Mouse (Mus musculus) fat pad, adult 2 months (tissue): Measurements from ENCODE around the gene Tcf7l1.
"Not testable (repeated sequence)": the region's sequence is repeated elsewhere in the genome, so short reads cannot be mapped to it uniquely, and the experiment has no call there.

Experiments
- DNase-seq: peaks from one replicate; pipeline ENCODE4 v3.0.0-alpha.2; 2011; ENCODE audit warnings: low read depth, low spot score; ENCODE audit errors: extremely low read depth

The Tcf7l1 gene

DNA sequence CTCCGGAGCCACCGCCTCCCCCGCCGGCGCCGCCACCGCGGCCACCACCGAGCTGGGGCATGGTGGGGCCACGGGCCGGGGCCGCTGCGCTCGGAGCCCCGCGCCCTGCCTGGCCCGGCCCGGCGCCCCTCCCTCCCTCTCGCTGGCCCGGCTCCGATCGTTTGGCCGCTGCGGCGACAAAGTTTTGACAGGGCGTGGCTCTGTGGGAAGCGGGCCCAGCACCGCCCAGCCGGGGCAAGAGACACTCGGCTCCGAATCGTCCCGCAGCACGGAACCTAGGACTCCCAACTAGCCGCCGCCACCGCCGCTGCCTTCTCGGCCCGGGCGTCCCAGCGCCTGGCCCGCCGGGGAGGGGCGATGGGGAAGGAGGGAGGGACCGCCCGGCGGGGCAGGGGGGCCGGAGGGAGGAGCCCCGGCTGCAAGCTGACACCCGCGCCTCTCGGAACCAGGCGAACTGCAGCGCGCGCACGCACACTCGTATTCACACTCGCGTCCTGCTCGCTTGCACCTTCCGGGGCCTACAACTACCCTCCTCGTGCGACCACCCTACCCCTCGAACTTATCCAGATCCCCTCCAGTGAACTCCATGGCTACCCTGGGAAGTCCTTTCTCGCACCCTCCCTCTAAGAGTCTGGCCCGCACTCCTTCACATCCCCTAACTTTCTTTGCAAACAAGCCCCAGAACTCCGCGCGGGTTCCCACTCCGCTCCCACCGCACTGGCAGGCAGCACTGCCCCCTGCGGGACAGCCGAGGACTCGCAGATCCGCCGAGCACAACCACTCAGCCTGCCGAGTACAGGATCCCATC, at the start of gene Tcf7l1:
Gene Tcf7l1 (minus strand): TSS at position 363 of the 808 bp plus-strand sequence.
- DNase-seq: no peak

DNA sequence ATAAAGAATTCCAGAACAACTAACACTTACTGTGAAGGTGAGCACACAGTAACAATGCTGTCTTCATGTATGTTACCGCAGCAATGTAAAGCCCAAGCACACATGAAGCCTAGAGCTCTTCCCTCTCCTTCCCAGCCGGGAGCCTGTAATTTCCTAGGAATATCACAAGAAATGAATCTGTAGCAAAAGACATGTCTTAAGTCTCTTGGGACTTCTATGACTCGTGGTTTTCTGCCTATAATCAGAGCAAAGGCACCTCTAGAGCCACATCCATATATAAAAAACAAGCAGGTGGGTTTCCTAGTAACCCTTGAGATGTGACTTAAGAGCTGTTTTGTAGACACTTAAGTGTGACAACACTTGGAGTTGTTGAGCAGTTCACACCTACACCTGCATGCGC, 48.7 kb upstream of the Tcf7l1 start:
- DNase-seq: no peak

DNA sequence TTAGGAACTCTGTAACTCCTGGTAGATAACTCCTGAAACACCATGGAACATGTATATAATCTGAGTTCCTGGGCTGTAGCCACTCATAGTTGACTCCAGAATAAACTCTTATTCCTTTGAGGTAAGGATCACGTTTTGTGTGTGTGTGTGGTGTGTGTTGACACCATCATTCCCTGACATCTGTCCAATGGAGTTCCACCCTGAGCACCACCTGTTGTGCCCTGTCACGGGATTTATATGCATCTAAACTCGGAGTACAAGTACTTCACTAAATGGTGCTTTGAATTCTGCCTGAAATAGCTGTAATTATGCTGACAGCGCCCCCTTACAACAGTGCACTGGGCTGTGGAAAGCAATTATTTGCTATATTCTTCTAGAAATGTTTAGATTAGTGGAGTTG, 45.5 kb upstream of the Tcf7l1 start:
- DNase-seq: no peak

DNA sequence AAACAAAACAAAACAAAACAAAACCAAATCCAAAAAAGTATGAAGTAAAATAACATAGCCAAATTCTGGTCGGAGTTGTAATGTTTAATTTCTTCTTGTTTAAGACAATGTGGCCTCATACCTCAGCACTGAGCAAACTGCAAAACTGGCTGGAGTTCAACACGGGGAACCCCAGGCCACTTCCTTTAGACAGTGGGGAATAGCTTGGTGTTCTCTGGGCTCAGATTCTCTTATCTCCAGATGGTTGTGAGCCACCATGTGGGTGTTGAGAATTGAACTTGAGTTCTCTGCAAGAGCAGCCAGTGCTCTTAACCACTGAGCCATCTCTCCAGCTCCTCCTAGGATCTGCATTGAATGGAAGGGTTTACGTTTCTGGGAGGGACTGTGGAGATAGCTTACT, 42.8 kb upstream of the Tcf7l1 start:
- no peak for DNase-seq

DNA sequence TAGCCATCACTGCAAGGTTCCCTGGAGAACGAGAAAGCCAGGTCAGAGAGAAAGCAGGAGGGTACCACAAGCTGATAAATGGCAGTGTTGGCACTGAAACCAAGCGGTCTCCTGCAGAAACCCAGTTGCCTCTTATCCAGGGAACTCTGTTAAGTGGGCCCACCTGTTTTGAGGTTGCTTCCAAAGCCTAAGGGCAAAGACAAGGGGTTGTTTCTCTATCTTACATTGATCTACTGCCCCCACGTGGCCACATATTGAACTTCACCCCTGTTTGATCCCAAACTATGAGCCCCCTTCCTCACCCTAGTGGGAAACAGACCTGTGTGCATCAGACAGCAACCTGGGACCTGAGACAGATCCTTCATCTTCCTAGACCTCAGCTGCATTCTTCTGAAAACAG, 42.2 kb upstream of the Tcf7l1 start:
- no peak for DNase-seq

DNA sequence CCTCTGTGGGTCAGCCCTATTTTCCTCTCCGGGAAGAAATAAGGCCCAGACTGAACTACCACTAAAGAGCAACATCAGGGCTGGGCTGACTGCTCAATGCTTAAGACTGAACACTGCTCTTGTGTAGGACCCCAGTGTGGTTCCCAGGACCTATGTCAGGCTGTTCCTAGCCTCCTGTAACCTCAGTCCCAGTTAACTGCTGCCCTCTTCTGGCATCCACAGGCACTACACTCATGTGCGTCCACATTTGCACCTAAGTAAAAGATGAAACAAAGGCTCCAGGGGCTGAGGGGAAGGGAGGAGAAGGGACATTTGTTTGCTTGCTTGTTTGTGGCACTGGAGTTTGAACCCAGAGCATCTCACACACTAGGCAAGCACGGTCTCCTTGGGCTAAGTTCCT, 39.8 kb upstream of the Tcf7l1 start:
- no peak for DNase-seq

DNA sequence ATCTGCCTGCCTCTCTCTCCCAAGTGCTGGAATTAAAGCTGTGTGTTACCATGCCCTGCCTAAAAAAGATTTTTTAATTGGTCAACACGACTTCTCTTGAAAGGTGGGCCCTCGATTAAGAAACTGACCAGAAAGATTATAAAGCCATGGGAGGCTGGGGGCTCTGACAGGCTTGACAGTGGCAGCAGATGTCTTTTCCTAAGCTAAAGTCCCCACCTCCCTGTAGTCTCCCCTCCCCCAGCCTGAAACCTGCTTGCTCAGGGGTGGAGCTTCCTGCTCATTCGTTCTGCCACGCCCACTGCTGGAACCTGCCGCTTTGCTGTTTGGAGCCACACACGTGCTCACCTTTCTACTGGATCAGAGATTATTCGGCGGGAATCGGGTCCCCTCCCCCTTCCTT, 39.0 kb upstream of the Tcf7l1 start:
- DNase-seq: not testable (repeated sequence)

DNA sequence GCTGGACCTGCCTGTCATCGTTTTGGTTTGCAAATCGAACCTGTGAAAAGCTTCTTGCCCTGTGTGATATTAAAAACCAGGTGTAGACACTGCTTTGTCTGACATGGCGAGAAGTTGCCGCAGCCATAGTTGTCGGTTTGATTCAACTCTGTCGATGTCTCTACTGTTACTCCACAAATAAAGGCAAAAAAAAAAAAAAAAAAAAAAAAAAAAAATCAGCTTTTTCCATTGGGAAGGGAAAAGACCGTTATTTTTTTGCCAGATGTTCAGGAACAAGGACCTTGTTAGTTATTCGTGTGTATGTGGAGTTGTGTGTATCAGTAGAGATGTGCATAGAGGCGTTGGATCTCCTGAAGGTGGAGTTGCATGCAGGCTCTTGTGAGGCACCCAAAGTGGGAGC, 36.7 kb upstream of the Tcf7l1 start:
- DNase-seq: no peak

DNA sequence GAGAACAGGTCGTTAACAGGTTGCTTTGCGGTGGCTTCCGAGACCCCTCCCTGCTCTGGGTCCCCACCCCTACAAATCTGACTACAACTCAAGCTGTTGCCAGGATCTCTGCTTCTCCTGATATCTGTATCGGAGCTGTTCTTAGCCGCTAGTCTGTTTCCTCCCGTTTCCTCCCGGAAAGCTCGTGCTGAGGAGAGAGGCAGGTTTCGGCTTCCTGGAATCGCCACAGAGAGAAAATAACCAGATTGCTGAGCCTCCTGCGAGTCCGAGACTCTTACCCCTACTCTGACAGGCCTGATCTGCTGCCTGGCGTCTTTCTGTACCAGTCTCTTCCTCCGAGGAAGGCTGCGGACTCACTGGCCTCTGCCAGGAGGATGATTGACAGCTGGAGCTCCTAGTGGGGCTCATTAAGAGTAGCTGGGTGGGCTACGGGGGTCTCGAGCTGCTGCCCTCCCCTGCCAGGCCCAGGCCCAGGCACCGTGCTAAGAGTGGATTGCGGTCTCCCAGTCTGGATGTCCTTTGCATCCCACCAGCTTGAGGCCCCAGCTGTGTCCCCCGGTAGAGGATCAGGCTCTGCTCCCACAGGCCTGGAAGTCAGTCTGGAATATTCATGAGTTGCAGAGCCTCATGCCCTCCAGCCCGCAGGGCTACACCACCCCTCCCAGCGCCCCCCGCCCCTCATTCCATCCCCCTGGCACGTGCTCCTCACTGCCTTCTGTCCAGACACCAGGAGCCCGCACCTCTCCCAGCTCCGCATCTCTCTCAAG, 36.1 kb upstream of the Tcf7l1 start:
- DNase-seq: no peak

DNA sequence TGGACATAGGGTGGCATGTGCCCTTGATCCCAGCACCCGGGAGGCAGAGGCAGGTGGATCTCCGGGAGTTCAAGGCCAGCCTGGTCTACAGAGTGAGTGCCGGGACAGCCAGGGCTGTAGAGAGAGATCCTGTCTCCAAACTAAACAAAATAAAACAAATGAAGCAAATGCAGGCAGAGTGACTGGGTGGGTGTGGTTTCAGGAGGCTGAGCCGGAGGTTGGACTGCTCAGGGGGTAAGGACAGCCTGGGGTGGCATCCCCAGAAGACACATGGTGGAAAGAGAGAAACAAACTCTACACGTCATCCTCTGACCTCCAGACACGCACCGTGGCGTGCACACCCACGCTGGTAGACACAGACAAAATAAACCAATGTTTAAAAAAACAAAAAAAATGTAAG, 24.4 kb upstream of the Tcf7l1 start:
- no peak for DNase-seq

DNA sequence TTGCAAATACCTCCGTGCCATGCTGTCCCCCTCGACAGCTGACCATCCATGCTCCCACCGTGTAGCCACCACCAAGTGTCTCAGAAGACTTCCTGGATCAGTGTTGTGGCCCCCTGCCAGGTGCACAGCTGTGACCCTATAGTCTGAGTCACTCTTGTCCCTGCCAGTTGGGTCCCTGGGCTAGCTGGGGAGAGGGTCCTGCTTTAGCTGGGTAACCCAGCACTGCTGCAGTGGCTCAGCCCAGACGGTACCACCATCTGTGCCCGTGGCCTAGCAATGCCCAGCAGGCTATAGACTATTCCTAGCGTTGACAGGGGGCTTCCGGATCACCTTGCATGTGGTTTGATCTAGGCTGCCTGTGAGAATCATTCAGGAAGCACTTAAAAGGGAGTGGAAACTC, 21.2 kb upstream of the Tcf7l1 start:
- DNase-seq: no peak

DNA sequence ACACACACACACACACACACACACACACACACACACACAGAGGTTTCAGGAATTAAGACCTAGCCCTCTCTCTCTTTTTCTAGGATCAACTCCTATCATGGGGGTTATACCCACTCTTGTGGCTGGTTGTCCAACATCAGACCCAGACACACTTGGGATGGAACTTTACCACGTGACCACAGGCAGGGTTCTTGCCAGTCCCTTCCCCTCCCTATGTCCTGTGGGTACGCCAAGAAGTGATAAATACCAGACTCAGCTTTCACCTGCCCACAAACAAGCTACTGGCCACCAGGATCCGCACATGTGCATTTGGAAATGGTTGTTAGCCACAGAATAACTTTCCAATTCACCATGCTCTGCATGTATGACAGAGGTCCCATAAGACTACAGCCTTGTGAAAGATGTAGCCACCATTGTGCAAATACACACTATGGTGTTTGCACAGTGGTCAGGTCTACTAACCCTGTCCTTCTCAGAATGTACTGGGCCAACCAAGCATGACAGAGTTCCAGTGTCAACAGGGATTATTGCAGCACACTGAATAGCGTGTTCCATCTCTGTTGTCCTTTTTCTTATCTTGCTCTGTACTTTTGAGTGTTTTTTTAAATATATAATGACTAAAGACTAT, 20.6 kb upstream of the Tcf7l1 start:
- DNase-seq: no peak

DNA sequence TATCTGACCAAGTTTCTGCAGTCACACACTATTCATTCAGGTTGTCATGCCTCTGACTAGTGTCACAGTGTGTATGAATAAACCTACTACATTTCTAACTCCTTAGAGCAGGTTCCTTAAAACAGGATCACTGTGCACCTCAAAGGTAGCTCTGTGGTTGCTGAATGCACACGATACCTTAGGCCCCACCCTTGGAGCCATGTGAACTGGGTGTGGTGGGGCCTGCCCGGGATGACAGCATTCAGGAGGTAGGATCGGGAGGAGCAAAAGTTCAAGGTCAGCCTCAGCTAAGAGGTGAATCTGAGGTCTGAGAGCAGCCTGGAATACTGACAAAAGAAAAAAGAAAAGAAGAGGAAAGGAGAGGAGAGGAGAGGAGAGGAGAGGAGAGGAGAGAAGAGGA, 19.3 kb upstream of the Tcf7l1 start:
- DNase-seq: no peak

DNA sequence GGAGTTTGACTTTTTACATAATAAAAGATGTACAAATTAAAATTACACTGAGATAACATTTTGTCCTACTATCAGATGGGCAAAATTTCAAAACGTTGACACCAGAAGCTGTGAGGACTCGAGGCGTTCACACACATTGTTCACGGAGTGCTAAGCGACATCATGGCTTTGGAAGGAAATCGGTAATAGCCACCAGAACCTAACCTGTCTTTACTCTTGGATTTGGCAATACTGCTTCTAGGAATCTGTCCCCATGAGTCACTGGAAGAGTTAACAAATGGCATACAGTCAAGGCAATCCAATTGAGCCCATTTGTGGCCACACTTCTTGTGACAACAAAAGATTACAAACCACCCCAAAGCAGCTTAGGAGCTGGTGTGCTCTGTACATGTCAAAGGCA, 14.6 kb upstream of the Tcf7l1 start:
- peak; percentile 71 for DNase-seq

DNA sequence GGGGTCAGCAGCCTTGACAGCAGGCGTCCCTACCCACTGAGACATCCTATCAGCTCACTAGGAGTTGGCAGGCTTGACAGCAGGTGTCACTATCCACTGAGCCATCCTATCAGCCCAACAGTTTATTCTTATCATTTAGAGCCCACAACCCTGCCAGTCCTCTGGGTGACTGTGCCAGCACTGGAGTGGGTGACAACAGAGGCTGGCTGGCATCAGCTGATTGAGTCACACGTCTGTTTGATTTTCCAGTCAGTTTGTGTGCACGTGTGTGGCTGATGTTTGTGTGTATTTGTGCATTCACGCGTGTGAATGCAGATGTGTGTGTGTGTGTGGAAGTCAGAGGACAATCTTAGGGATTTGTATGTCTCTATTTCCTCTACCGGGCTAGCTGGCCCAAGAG, 13.1 kb upstream of the Tcf7l1 start:
- DNase-seq: no peak

DNA sequence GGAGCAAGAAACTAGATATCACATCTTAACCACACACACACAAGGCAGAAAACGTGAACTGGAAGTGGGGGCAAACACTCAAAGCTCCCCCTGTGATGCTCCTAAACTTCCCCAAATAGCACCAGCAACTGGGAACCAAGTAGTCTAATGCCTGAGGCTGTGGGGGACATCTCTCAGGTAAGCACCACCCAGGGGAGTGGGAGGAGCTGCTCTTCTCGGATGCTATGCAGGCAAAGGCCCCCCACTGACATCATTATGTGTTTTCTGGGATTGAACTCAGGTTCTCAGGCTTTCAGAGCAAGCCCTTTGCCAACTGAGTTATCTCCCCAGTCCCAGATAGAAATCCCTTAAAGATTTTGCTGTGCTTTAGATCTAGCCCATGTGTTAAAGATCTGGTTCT, 11.6 kb upstream of the Tcf7l1 start:
- no peak for DNase-seq

DNA sequence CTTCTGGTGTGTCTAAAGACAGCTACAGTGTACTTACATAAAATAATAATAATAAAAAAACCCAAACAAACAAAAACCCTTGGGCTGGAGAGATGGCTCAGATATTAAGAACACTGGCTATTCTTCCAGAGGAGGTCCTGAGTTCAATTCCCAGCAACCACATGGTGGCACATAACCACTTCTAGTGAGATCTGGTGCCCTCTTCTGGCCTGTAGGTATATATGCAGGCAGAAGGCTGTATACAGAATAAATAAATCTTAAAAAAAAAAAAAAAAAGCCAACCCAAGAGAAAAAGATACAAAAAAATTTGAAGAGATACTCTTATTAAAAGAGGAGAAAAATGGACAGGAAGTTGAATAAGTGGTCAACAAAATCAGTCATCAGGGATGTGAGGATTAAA, 8.7 kb upstream of the Tcf7l1 start:
- no peak for DNase-seq

DNA sequence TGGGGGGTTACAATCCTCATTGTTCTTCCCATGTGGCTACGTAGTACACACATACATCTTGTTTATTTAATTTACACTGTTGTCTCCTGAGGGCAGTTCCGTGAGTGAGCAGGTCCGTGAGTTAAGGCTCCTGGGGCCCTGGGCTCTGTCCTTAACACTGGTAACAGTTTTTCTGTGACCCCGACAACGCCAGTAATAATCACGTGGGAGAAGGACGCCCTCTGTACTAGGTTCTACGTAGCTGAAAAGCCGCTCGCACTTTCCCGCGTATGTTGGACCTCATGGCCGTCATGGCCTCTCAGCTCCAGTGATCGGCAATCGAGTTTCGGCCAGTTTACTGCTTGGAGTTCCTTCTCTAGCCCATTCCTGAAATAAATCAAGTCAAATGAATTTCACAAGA, 6.4 kb upstream of the Tcf7l1 start:
- no peak for DNase-seq

DNA sequence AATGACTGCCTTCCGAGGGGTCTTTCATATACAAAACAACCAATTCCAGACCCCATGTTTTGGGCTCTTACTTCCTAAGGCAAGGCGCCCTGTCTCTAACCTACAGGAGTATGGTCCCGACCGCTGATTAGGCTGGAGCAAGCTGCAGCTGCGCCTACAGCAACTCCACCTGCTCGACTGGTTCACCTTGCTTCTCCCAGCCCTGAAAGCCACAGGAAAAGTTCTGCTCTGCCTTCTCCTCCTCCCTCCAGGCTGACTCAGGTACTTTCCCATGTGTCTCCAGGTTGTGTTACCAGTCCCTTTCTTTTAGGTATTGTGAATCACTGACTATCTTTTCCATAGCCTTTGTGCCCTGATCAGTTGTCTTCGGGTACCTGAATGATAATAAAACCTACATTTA, 5.8 kb upstream of the Tcf7l1 start:
- DNase-seq: no peak

DNA sequence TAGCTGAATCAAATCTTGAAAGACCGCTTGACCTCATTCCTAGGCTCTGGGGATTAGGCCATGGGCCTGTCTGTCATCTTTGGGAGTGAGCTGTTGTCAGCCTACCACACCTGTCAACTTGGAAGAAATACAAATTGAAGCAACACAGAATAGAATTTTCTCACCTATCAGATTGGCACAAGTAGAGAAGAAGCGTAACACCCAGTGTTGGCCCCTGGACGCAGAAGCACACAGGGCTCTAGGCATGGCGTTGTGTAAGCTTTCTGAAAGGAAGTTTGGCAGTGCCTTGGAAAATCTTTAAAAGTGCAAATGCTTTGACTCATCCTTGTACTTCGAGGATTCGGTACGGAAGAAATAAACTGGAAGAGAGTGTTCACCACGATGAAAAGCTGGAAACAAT, 3.6 kb upstream of the Tcf7l1 start:
- DNase-seq: peak; percentile 81

DNA sequence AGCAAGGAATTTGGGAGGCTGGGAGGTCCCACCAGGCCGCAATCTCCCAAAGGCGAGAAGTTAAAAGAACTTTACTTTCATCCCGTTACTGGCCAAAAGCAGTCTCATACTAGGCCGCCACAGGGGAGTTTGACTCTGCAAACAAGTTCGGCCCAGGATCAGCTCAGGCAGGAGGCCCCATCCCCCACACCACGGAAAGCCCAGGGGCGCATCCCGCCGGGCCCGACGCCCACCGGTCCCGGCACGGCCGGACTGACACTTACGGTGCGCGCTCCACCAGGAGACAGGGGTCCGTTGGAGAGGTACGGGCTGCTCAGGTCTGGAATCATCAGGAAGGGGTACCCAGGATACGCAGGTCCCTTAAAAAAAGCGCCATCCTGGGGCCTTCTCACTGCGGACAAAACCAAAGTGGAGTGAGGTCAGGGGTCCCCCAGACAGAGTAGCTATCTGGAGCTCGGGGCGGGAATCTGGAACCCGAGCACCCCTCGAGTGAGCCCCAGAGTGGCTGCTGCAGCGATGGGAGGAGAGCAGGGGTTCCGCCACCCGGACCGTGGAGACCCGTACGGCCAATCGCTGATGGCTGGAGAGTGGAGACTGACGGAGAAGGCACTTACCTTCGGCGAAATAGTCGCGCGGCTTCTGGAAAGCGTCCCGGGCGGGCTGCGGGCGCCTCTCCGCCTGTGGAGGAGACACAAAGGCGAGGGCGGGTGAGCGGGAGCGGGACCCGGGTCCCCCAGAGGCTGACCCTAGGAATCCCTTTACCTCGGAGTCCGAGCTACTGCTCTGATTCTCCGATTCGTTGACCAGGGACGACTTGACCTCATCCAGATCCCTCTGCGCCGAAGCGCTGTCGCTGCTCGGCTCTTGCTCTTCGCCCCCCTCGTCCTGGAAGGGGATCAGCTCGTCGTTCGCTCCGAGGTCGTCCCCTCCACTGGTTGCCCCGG, 834 bp downstream of the Tcf7l1 start:
- no peak for DNase-seq
